Mouse (Mus musculus) hindbrain, embryonic 10.5 days (tissue): Measurements from ENCODE around the gene Pstpip1. TPM values are rescaled to one million over a fixed set of nuclear protein-coding genes. Genes with fewer than 3 reads are reported as not detected.
A peak's percentile ranks its signal among the peaks of the same experiment; 100 is the strongest.

ENCODE experiments used
- DNase-seq: peaks from one replicate; pipeline ENCODE4 v3.0.0-alpha.2; 2017; ENCODE audit warnings: low spot score
- H3K27ac ChIP-seq: fragments of 300-500 bp; sonication (generic); 2 replicates; pipeline ENCODE4 v1.5.1; 2016; ENCODE audit warnings: mild to moderate bottlenecking, moderate library complexity
- H3K27me3 ChIP-seq: fragments of 300-500 bp; sonication (generic); 2 replicates; pipeline ENCODE4 v1.6.1; 2016; ENCODE audit warnings: mild to moderate bottlenecking; ENCODE audit not compliant: poor library complexity, insufficient read depth, severe bottlenecking
- H3K36me3 ChIP-seq: fragments of 300-500 bp; sonication (generic); 2 replicates; pipeline ENCODE4 v1.6.1; 2016; ENCODE audit warnings: mild to moderate bottlenecking, moderate library complexity
- H3K4me1 ChIP-seq: fragments of 300-500 bp; sonication (generic); replicated peaks from 2 replicates; pipeline ENCODE4 v1.6.1; 2016; ENCODE audit warnings: mild to moderate bottlenecking
- H3K4me3 ChIP-seq: fragments of 300-500 bp; sonication (generic); 2 replicates; pipeline ENCODE4 v1.5.1; 2016; ENCODE audit warnings: mild to moderate bottlenecking, moderate library complexity
- H3K9me3 ChIP-seq: fragments of 300-500 bp; sonication (generic); 2 replicates; pipeline ENCODE4 v1.6.1; 2016; ENCODE audit warnings: mild to moderate bottlenecking, moderate library complexity
- WGBS: fragments of 180-500 bp; shearing (Covaris S2); methylation state at CpG from one replicate; pipeline ENCODE4 v1.1.7; 2016; 5-methylcytosine and 5-hydroxymethylcytosine counted together
- polyA plus RNA-seq: library from polyadenylated mRNA; unstranded; fragments of >200 nt; fragmentation: Nextera tagmentation; extraction: Ambion mirVana; gene quantifications from 2 replicates; pipeline ENCODE4 v1.2.1, GENCODE M21; 2016

The Pstpip1 gene
- polyA plus RNA-seq, 1 experiment from 2014 or later, result 0.82 TPM

- H3K9me3 ChIP-seq, result no peaks in the 10 kb centered on the region
- no peak overlapping the region for H3K4me3 ChIP-seq
- 0 out of 2 replicates have a peak, but pooled peaks cover 3% of the 10 kb centered on the region for H3K27me3 ChIP-seq
- DNase-seq, result no peak
- no peaks in the 10 kb centered on the region for H3K36me3 ChIP-seq
- WGBS, result 67% methylated on average over 5 of the region's 5 CpGs
- H3K27ac ChIP-seq, result no peak overlapping the region
- H3K4me1 ChIP-seq, result peaks cover 48% of the 10 kb centered on the region
These were observed 76.4 kb downstream of the Pstpip1 start for GRCm38 (mm10) chr9:56166161-56166560.

- Histone ChIP-seq H3K4me1 (peaks cover 38% of the 10 kb centered on the region), H3K4me3 (peak overlapping the region; percentile 16; the same call in 1 of the 2 replicates), H3K27ac (no peak overlapping the region), H3K27me3 (0 out of 2 replicates have a peak, but pooled peaks cover 3% of the 10 kb centered on the region), H3K9me3 (no peaks in the 10 kb centered on the region), H3K36me3 (no peaks in the 10 kb centered on the region)
- 15% methylated on average over 6 of the region's 6 CpGs for WGBS
- peak; percentile 7 for DNase-seq
These were observed 77.9 kb downstream of the Pstpip1 start for GRCm38 (mm10) chr9:56167690-56168089.

- Histone ChIP-seq H3K4me3 (no peak overlapping the region), H3K27ac (no peak overlapping the region), H3K4me1 (peaks cover 3% of the 10 kb centered on the region; the same call in 1 of the 2 replicates), H3K27me3 (no peaks in the 10 kb centered on the region), H3K36me3 (no peaks in the 10 kb centered on the region), H3K9me3 (no peaks in the 10 kb centered on the region)
- no peak for DNase-seq
- 84% methylated on average over 3 of the region's 3 CpGs for WGBS
These were observed 85.6 kb downstream of the Pstpip1 start for GRCm38 (mm10) chr9:56175316-56175715.

GRCm38 (mm10) chr9:56177354-56177753, 87.6 kb downstream of the Pstpip1 start:
- no peaks in the 10 kb centered on the region for H3K9me3 ChIP-seq
- 79% methylated on average over 4 of the region's 4 CpGs for WGBS
- H3K4me1 ChIP-seq, result peaks cover 9% of the 10 kb centered on the region; the same call in 1 of the 2 replicates
- no peaks in the 10 kb centered on the region for H3K27me3 ChIP-seq
- H3K27ac ChIP-seq, result no peak overlapping the region
- H3K36me3 ChIP-seq, result no peaks in the 10 kb centered on the region
- DNase-seq, result no peak
- no peak overlapping the region for H3K4me3 ChIP-seq

Other genes with a start within 250 kb of the Pstpip1 start
- gene Scaper, start 151.8 kb upstream of the Pstpip1 start, polyA plus RNA-seq, result 7.2 and 7.9 TPM in 2 replicates
- not detected in 2 replicates for gene 4930563M21Rik, start 79.4 kb upstream of the Pstpip1 start, polyA plus RNA-seq
- 300 and 320 TPM in 2 replicates for gene Rcn2, start 48.1 kb upstream of the Pstpip1 start, polyA plus RNA-seq
- 546 and 562 TPM in 2 replicates for gene Tspan3, start 75.5 kb downstream of the Pstpip1 start, polyA plus RNA-seq